Mouse (Mus musculus) hindbrain, embryonic 11.5 days (tissue): ENCODE measurements at regions not wholly inside any gene's neighbourhood (a gene's known extent, or its start where the extent isn't known, plus 50 kb on each side); places are given as distances from the start of the nearest gene placed in this dataset.

Experiments
- ATAC-seq: fragments of 200-750 bp; cut with Nextera tagmentation; 2 replicates; pipeline ENCODE4 v1.8.0; 2017; ENCODE audit warnings: mild to moderate bottlenecking, moderate TSS enrichment, moderate library complexity; ENCODE audit not compliant: low FRiP score
- DNase-seq: peaks from one replicate; pipeline ENCODE4 v3.0.0-alpha.2; 2015; ENCODE audit warnings: low spot score
- H3K27ac ChIP-seq: fragments of 300-500 bp; sonication (generic); 2 replicates; pipeline ENCODE4 v1.5.1; 2014; ENCODE audit warnings: mild to moderate bottlenecking, low read depth, low read length
- H3K27me3 ChIP-seq: fragments of 300-500 bp; sonication (generic); 2 replicates; pipeline ENCODE4 v1.6.1; 2014; ENCODE audit warnings: mild to moderate bottlenecking, low read length, moderate library complexity, mixed read lengths; ENCODE audit not compliant: control insufficient read depth, insufficient read depth
- H3K36me3 ChIP-seq: fragments of 300-500 bp; sonication (generic); 2 replicates; pipeline ENCODE4 v1.6.1; 2014; ENCODE audit warnings: mild to moderate bottlenecking, low read length, moderate library complexity, mixed read lengths; ENCODE audit not compliant: control insufficient read depth, insufficient read depth
- H3K4me1 ChIP-seq: fragments of 300-500 bp; sonication (generic); replicated peaks from 2 replicates; pipeline ENCODE4 v1.6.1; 2014; ENCODE audit warnings: low read length, mixed read lengths; ENCODE audit not compliant: control insufficient read depth, insufficient read depth
- H3K4me2 ChIP-seq: fragments of 300-500 bp; sonication (generic); replicated peaks from 2 replicates; pipeline ENCODE4 v1.6.1; 2014; ENCODE audit warnings: mild to moderate bottlenecking, low read depth, low read length
- H3K4me3 ChIP-seq: fragments of 300-500 bp; sonication (generic); 2 replicates; pipeline ENCODE4 v1.5.1; 2014; ENCODE audit warnings: low read depth, low read length
- H3K9ac ChIP-seq: fragments of 300-500 bp; sonication (generic); 2 replicates; pipeline ENCODE4 v1.6.1; 2014; ENCODE audit warnings: low read depth, low read length
- H3K9me3 ChIP-seq: fragments of 300-500 bp; sonication (generic); 2 replicates; pipeline ENCODE4 v1.6.1; 2016; ENCODE audit warnings: low read length; ENCODE audit not compliant: control insufficient read depth
- WGBS: fragments of 180-500 bp; shearing (Covaris S2); extraction: QIAGEN DNeasy Blood & Tissue Kit; methylation state at CpG from one replicate; pipeline ENCODE4 v1.1.7; 2014; 5-methylcytosine and 5-hydroxymethylcytosine counted together

GRCm38 (mm10) chr1:71904376-71904948, 251.5 kb upstream of the Fn1 start:
- H3K4me1 ChIP-seq = no peaks in the 10 kb centered on the region
- H3K9ac ChIP-seq = no peak overlapping the region
- no peaks in the 10 kb centered on the region for H3K27me3 ChIP-seq
- DNase-seq (no peak), ATAC-seq (no peak)
- H3K9me3 ChIP-seq = no peaks in the 10 kb centered on the region
- WGBS = 87% methylated on average over 4 of the region's 4 CpGs
- no peak overlapping the region for H3K27ac ChIP-seq
- no peak overlapping the region for H3K4me2 ChIP-seq
- H3K36me3 ChIP-seq = no peaks in the 10 kb centered on the region
- no peak overlapping the region for H3K4me3 ChIP-seq

- H3K4me2 ChIP-seq = no peak overlapping the region
- H3K27ac ChIP-seq = no peak overlapping the region
- H3K36me3 ChIP-seq = no peaks in the 10 kb centered on the region
- H3K27me3 ChIP-seq = no peaks in the 10 kb centered on the region
- ATAC-seq = no peak
- no peak overlapping the region for H3K9ac ChIP-seq
- no peak overlapping the region for H3K4me3 ChIP-seq
- DNase-seq = no peak
- H3K4me1 ChIP-seq = no peaks in the 10 kb centered on the region
- 88% methylated on average over 8 of the region's 9 CpGs for WGBS
- no peaks in the 10 kb centered on the region for H3K9me3 ChIP-seq
These were observed 247.4 kb upstream of the Fn1 start for GRCm38 (mm10) chr1:71900106-71901074.

GRCm38 (mm10) chr1:71899128-71899527, 246.1 kb upstream of the Fn1 start:
- Histone ChIP-seq H3K27ac (no peak overlapping the region), H3K4me2 (no peak overlapping the region), H3K36me3 (no peaks in the 10 kb centered on the region), H3K4me3 (no peak overlapping the region), H3K9ac (no peak overlapping the region), H3K4me1 (no peaks in the 10 kb centered on the region), H3K27me3 (no peaks in the 10 kb centered on the region), H3K9me3 (no peaks in the 10 kb centered on the region)
- DNase-seq (no peak), ATAC-seq (no peak)
- 59% methylated on average over 8 of the region's 8 CpGs for WGBS

- DNase-seq (no peak), ATAC-seq (no peak)
- H3K36me3 ChIP-seq = no peaks in the 10 kb centered on the region
- no peaks in the 10 kb centered on the region for H3K27me3 ChIP-seq
- H3K9me3 ChIP-seq = no peaks in the 10 kb centered on the region
- no peak overlapping the region for H3K4me2 ChIP-seq
- H3K27ac ChIP-seq = no peak overlapping the region
- WGBS = 85% methylated on average over 6 of the region's 6 CpGs
- H3K4me1 ChIP-seq = no peaks in the 10 kb centered on the region
- no peak overlapping the region for H3K9ac ChIP-seq
- H3K4me3 ChIP-seq = no peak overlapping the region
These were observed 245.2 kb upstream of the Fn1 start for GRCm38 (mm10) chr1:71898198-71898597.

GRCm38 (mm10) chr1:71897464-71898051, 244.6 kb upstream of the Fn1 start:
- ATAC-seq (no peak), DNase-seq (no peak)
- H3K9ac ChIP-seq = no peak overlapping the region
- no peaks in the 10 kb centered on the region for H3K9me3 ChIP-seq
- H3K4me1 ChIP-seq = no peaks in the 10 kb centered on the region
- H3K4me2 ChIP-seq = no peak overlapping the region
- 85% methylated on average over 8 of the region's 8 CpGs for WGBS
- no peaks in the 10 kb centered on the region for H3K36me3 ChIP-seq
- H3K27ac ChIP-seq = no peak overlapping the region
- H3K27me3 ChIP-seq = no peaks in the 10 kb centered on the region
- H3K4me3 ChIP-seq = no peak overlapping the region

GRCm38 (mm10) chr1:71896141-71896725, 243.2 kb upstream of the Fn1 start:
- Histone ChIP-seq H3K27ac (0 out of 2 replicates have a peak overlapping the region, but pooled peaks have one; percentile 27), H3K36me3 (no peaks in the 10 kb centered on the region), H3K9ac (no peak overlapping the region), H3K9me3 (no peaks in the 10 kb centered on the region), H3K4me2 (no peak overlapping the region), H3K4me1 (no peaks in the 10 kb centered on the region), H3K27me3 (no peaks in the 10 kb centered on the region), H3K4me3 (no peak overlapping the region)
- ATAC-seq = no peak
- no peak for DNase-seq
- 59% methylated on average over 11 of the region's 11 CpGs for WGBS

- Histone ChIP-seq H3K4me3 (no peak overlapping the region), H3K4me1 (no peaks in the 10 kb centered on the region), H3K9me3 (no peaks in the 10 kb centered on the region), H3K36me3 (no peaks in the 10 kb centered on the region), H3K27ac (no peak overlapping the region), H3K27me3 (no peaks in the 10 kb centered on the region), H3K9ac (no peak overlapping the region), H3K4me2 (no peak overlapping the region)
- DNase-seq = no peak
- ATAC-seq = no peak
- 61% methylated on average over 5 of the region's 5 CpGs for WGBS
These were observed 240.6 kb upstream of the Fn1 start for GRCm38 (mm10) chr1:71893636-71894035.

- 80% methylated on average over 3 of the region's 3 CpGs for WGBS
- Histone ChIP-seq H3K4me3 (no peak overlapping the region), H3K9ac (no peak overlapping the region), H3K36me3 (no peaks in the 10 kb centered on the region), H3K27me3 (no peaks in the 10 kb centered on the region), H3K9me3 (no peaks in the 10 kb centered on the region), H3K27ac (no peak overlapping the region), H3K4me1 (no peaks in the 10 kb centered on the region), H3K4me2 (no peak overlapping the region)
- DNase-seq (no peak), ATAC-seq (no peak)
These were observed 234.8 kb upstream of the Fn1 start for GRCm38 (mm10) chr1:71887809-71888208.
